Mouse (Mus musculus): ENCODE data around the gene P4htm. TPM values are rescaled to one million over a fixed set of nuclear protein-coding genes. Genes with fewer than 3 reads are reported as not detected.

P4htm gene
- polyA plus RNA-seq, 1 experiment from 2014 or later, result 0.70 TPM

GRCm38 (mm10) chr9:108540846-108541245 lies 56.6 kb downstream of the P4htm start:
- Histone ChIP-seq H3K4me1 (replicated peaks) (no peaks in the 10 kb centered on the region), H3K27ac (no peak overlapping the region), H3K27me3 (no peaks in the 10 kb centered on the region), H3K9ac (no peak overlapping the region), H3K4me2 (no peak overlapping the region), H3K4me3 (replicated peaks) (no peak overlapping the region), H3K36me3 (peaks cover 92% of the 10 kb centered on the region), H3K9me3 (replicated peaks) (no peaks in the 10 kb centered on the region)
- ATAC-seq (ENCODE audit: low read depth) (no peak), DNase-seq (no peak)

- Histone ChIP-seq H3K9ac (no peak overlapping the region), H3K4me1 (replicated peaks) (no peaks in the 10 kb centered on the region), H3K4me2 (no peak overlapping the region), H3K9me3 (replicated peaks) (no peaks in the 10 kb centered on the region), H3K27me3 (no peaks in the 10 kb centered on the region), H3K27ac (no peak overlapping the region), H3K36me3 (peaks cover 89% of the 10 kb centered on the region), H3K4me3 (replicated peaks) (no peak overlapping the region)
- no peak for DNase-seq
- no peak for ATAC-seq (ENCODE audit: low read depth)
- 92% methylated on average over 1 of the region's 1 CpGs for WGBS (ENCODE audit: insufficient replicate concordance)
These were observed 66.0 kb downstream of the P4htm start for GRCm38 (mm10) chr9:108531496-108531895.

- Histone ChIP-seq H3K36me3 (peaks cover 84% of the 10 kb centered on the region), H3K9me3 (replicated peaks) (no peaks in the 10 kb centered on the region), H3K4me2 (no peak overlapping the region), H3K27me3 (no peaks in the 10 kb centered on the region), H3K9ac (no peak overlapping the region), H3K4me1 (replicated peaks) (no peaks in the 10 kb centered on the region), H3K4me3 (replicated peaks) (no peak overlapping the region), H3K27ac (no peak overlapping the region)
- DNase-seq (no peak), ATAC-seq (ENCODE audit: low read depth) (no peak)
- 81% methylated on average over 1 of the region's 1 CpGs for WGBS (ENCODE audit: insufficient replicate concordance)
These were observed 66.5 kb downstream of the P4htm start for GRCm38 (mm10) chr9:108530954-108531353.

MicroRNAs encoded within 50 kb of the gene (microRNA counts, 519-probe panel; counts per million panel counts)
- microRNA mmu-miR-191, result 4,877 counts per million, percentile 49 among the panel's probes with 10 or more counts
- microRNA mmu-miR-425, result 3,746 counts per million, percentile 27 among the panel's probes with 10 or more counts

Small RNA genes lying within 50 kb of the gene (microRNA-seq; reads per million reads assigned to microRNA genes)
- gene Gm24083, result not detected
- not detected for gene Mir191
- gene Mir425, result 6,416 reads per million, percentile 90 among the genes with 10 or more reads in this experiment

Other genes with a start within 250 kb of the P4htm start
- 67.0 and 71.0 TPM in 2 replicates for gene Usp4, start 249.8 kb downstream of the P4htm start, polyA plus RNA-seq (2015; fragmentation: Nextera tagmentation; extraction: Ambion mirVana)
- gene 1700102P08Rik, start 204.9 kb downstream of the P4htm start, polyA plus RNA-seq (2015; fragmentation: Nextera tagmentation; extraction: Ambion mirVana), result 0.47 and 0.68 TPM in 2 replicates
- gene Ccdc36, start 169.2 kb downstream of the P4htm start, polyA plus RNA-seq (2015; fragmentation: Nextera tagmentation; extraction: Ambion mirVana), result 0.30 and 0.35 TPM in 2 replicates
- not detected in 2 replicates for gene BC048562, start 161.2 kb downstream of the P4htm start, polyA plus RNA-seq (2015; fragmentation: Nextera tagmentation; extraction: Ambion mirVana)
- gene Ccdc71, start 137.1 kb downstream of the P4htm start, polyA plus RNA-seq (2015; fragmentation: Nextera tagmentation; extraction: Ambion mirVana), result 23.5 and 26.0 TPM in 2 replicates
- 12.3 and 12.8 TPM in 2 replicates for gene Klhdc8b, start 136.1 kb downstream of the P4htm start, polyA plus RNA-seq (2015; fragmentation: Nextera tagmentation; extraction: Ambion mirVana)
- 5.3 and 6.4 TPM in 2 replicates for gene Lamb2, start 117.9 kb downstream of the P4htm start, polyA plus RNA-seq (2015; fragmentation: Nextera tagmentation; extraction: Ambion mirVana)
- gene Usp19, start 107.1 kb downstream of the P4htm start, polyA plus RNA-seq (2015; fragmentation: Nextera tagmentation; extraction: Ambion mirVana), result 26.0 and 27.0 TPM in 2 replicates
- 63.1 and 66.1 TPM in 2 replicates for gene Qars, start 90.0 kb downstream of the P4htm start, polyA plus RNA-seq (2015; fragmentation: Nextera tagmentation; extraction: Ambion mirVana)
- 46.2 and 61.1 TPM in 2 replicates for gene Qrich1, start 80.9 kb downstream of the P4htm start, polyA plus RNA-seq (2015; fragmentation: Nextera tagmentation; extraction: Ambion mirVana)
- gene Impdh2, start 37.4 kb downstream of the P4htm start, polyA plus RNA-seq (2015; fragmentation: Nextera tagmentation; extraction: Ambion mirVana), result 153 and 166 TPM in 2 replicates
- gene Ndufaf3, start 30.2 kb downstream of the P4htm start, polyA plus RNA-seq (2015; fragmentation: Nextera tagmentation; extraction: Ambion mirVana), result 27.5 and 35.5 TPM in 2 replicates
- 40.5 and 43.2 TPM in 2 replicates for gene Dalrd3, start 27.8 kb downstream of the P4htm start, polyA plus RNA-seq (2015; fragmentation: Nextera tagmentation; extraction: Ambion mirVana)
- 16.4 and 18.3 TPM in 2 replicates for gene Wdr6, start 18.9 kb downstream of the P4htm start, polyA plus RNA-seq (2015; fragmentation: Nextera tagmentation; extraction: Ambion mirVana)
- gene Arih2, start 51.7 kb upstream of the P4htm start, polyA plus RNA-seq (2015; fragmentation: Nextera tagmentation; extraction: Ambion mirVana), result 28.6 and 35.1 TPM in 2 replicates
- 25.6 and 26.5 TPM in 2 replicates for gene Slc25a20, start 64.4 kb upstream of the P4htm start, polyA plus RNA-seq (2015; fragmentation: Nextera tagmentation; extraction: Ambion mirVana)
- 9.5 and 10.6 TPM in 2 replicates for gene Prkar2a, start 91.6 kb upstream of the P4htm start, polyA plus RNA-seq (2015; fragmentation: Nextera tagmentation; extraction: Ambion mirVana)
- gene Ip6k2, start 186.1 kb upstream of the P4htm start, polyA plus RNA-seq (2015; fragmentation: Nextera tagmentation; extraction: Ambion mirVana), result 11.5 and 11.6 TPM in 2 replicates
- gene Nckipsd, start 210.7 kb upstream of the P4htm start, polyA plus RNA-seq (2015; fragmentation: Nextera tagmentation; extraction: Ambion mirVana), result 3.9 and 5.9 TPM in 2 replicates
- 0.03 TPM in 2 replicates for gene Celsr3, start 228.7 kb upstream of the P4htm start, polyA plus RNA-seq (2015; fragmentation: Nextera tagmentation; extraction: Ambion mirVana)

Data from liver, embryonic 13.5 days (tissue).